Mouse (Mus musculus) forebrain, embryonic 13.5 days (tissue): Measurements from ENCODE around the gene Dctn1. TPM values are rescaled to one million over a fixed set of nuclear protein-coding genes. Genes with fewer than 3 reads are reported as not detected.

Experiments
- ATAC-seq: fragments of 200-750 bp; cut with Nextera tagmentation; 2 replicates; pipeline ENCODE4 v1.8.0; 2017
- H3K27ac ChIP-seq: fragments of 300-500 bp; sonication (generic); 2 replicates; pipeline ENCODE4 v1.5.1; 2015; ENCODE audit warnings: inconsistent platforms, mild to moderate bottlenecking, moderate library complexity
- H3K27me3 ChIP-seq: fragments of 300-500 bp; sonication (generic); 2 replicates; pipeline ENCODE4 v1.6.1; 2015; ENCODE audit warnings: mild to moderate bottlenecking, inconsistent platforms
- H3K36me3 ChIP-seq: fragments of 300-500 bp; sonication (generic); 2 replicates; pipeline ENCODE4 v1.6.1; 2015; ENCODE audit warnings: mild to moderate bottlenecking, inconsistent platforms; ENCODE audit not compliant: poor library complexity, severe bottlenecking
- H3K4me1 ChIP-seq: fragments of 300-500 bp; sonication (generic); 2 replicates; pipeline ENCODE4 v1.6.1; 2015; ENCODE audit warnings: inconsistent platforms
- H3K4me2 ChIP-seq: fragments of 300-500 bp; sonication (generic); 2 replicates; pipeline ENCODE4 v1.6.1; 2015; ENCODE audit warnings: inconsistent platforms, mild to moderate bottlenecking, moderate library complexity
- H3K4me3 ChIP-seq: fragments of 300-500 bp; sonication (generic); 2 replicates; pipeline ENCODE4 v1.5.1; 2015; ENCODE audit warnings: mild to moderate bottlenecking, inconsistent platforms
- H3K9ac ChIP-seq: fragments of 300-500 bp; sonication (generic); 2 replicates; pipeline ENCODE4 v1.6.1; 2015; ENCODE audit warnings: mild to moderate bottlenecking, inconsistent platforms
- H3K9me3 ChIP-seq: fragments of 300-500 bp; sonication (generic); replicated peaks from 2 replicates; pipeline ENCODE4 v1.6.1; 2016; ENCODE audit warnings: inconsistent platforms
- WGBS: fragments of 180-500 bp; shearing (Covaris S2); methylation state at CpG from one replicate; pipeline ENCODE4 v1.1.7; 2015; 5-methylcytosine and 5-hydroxymethylcytosine counted together
- polyA plus RNA-seq: library from polyadenylated mRNA; unstranded; fragments of >200 nt; fragmentation: Nextera tagmentation; extraction: Ambion mirVana; gene quantifications from 2 replicates; pipeline ENCODE4 v1.2.1, GENCODE M21; 2015

The Dctn1 gene
- polyA plus RNA-seq, 1 experiment from 2014 or later = 108 TPM

- no peak for ATAC-seq
- WGBS = 93% methylated on average over 4 of the region's 4 CpGs
- peaks cover 7% of the 10 kb centered on the region; the same call in 1 of the 2 replicates for H3K27me3 ChIP-seq
- no peaks in the 10 kb centered on the region for H3K9me3 ChIP-seq
- H3K4me2 ChIP-seq = no peak overlapping the region
- H3K4me1 ChIP-seq = 0 out of 2 replicates have a peak, but pooled peaks cover 13% of the 10 kb centered on the region
- H3K4me3 ChIP-seq = no peak overlapping the region
- H3K27ac ChIP-seq = no peak overlapping the region
- no peak overlapping the region for H3K9ac ChIP-seq
- H3K36me3 ChIP-seq = no peaks in the 10 kb centered on the region
These were observed 81.0 kb downstream of the Dctn1 start for GRCm38 (mm10) chr6:83246750-83247149.

GRCm38 (mm10) chr6:83247153-83247552 is 81.4 kb downstream of the Dctn1 start:
- H3K9me3 ChIP-seq = no peaks in the 10 kb centered on the region
- no peak overlapping the region for H3K27ac ChIP-seq
- no peak for ATAC-seq
- H3K4me2 ChIP-seq = no peak overlapping the region
- H3K4me3 ChIP-seq = no peak overlapping the region
- H3K27me3 ChIP-seq = peaks cover 7% of the 10 kb centered on the region; the same call in 1 of the 2 replicates
- WGBS = 94% methylated on average over 2 of the region's 2 CpGs
- H3K36me3 ChIP-seq = no peaks in the 10 kb centered on the region
- H3K4me1 ChIP-seq = 0 out of 2 replicates have a peak, but pooled peaks cover 13% of the 10 kb centered on the region
- H3K9ac ChIP-seq = no peak overlapping the region

Other genes with a start within 250 kb of the Dctn1 start
- 5.9 and 7.3 TPM in 2 replicates for gene Sema4f, start 226.2 kb upstream of the Dctn1 start, polyA plus RNA-seq
- gene M1ap, start 219.0 kb upstream of the Dctn1 start, polyA plus RNA-seq = not detected in 2 replicates
- 2.8 and 3.8 TPM in 2 replicates for gene Dok1, start 132.4 kb upstream of the Dctn1 start, polyA plus RNA-seq
- gene Loxl3, start 131.7 kb upstream of the Dctn1 start, polyA plus RNA-seq = 5.4 and 6.2 TPM in 2 replicates
- 144 and 154 TPM in 2 replicates for gene Aup1, start 111.4 kb upstream of the Dctn1 start, polyA plus RNA-seq
- 60.6 and 65.8 TPM in 2 replicates for gene Htra2, start 110.6 kb upstream of the Dctn1 start, polyA plus RNA-seq
- 0.53 and 0.59 TPM in 2 replicates for gene Dqx1, start 108.1 kb upstream of the Dctn1 start, polyA plus RNA-seq
- not detected in 2 replicates for gene Tlx2, start 95.6 kb upstream of the Dctn1 start, polyA plus RNA-seq
- gene Pcgf1, start 88.1 kb upstream of the Dctn1 start, polyA plus RNA-seq = 46.5 and 47.3 TPM in 2 replicates
- 0.46 TPM in 1 of 2 replicates, not detected in the other for gene Lbx2, start 79.6 kb upstream of the Dctn1 start, polyA plus RNA-seq
- 3.5 and 4.0 TPM in 2 replicates for gene Ccdc142, start 64.3 kb upstream of the Dctn1 start, polyA plus RNA-seq
- 2.3 and 2.6 TPM in 2 replicates for gene Gm42688, start 64.3 kb upstream of the Dctn1 start, polyA plus RNA-seq
- 141 and 151 TPM in 2 replicates for gene Mrpl53, start 56.9 kb upstream of the Dctn1 start, polyA plus RNA-seq
- 13.5 and 19.2 TPM in 2 replicates for gene Mogs, start 50.4 kb upstream of the Dctn1 start, polyA plus RNA-seq
- gene Wbp1, start 44.4 kb upstream of the Dctn1 start, polyA plus RNA-seq = 239 and 249 TPM in 2 replicates
- 13.2 and 13.3 TPM in 2 replicates for gene Ino80b, start 40.5 kb upstream of the Dctn1 start, polyA plus RNA-seq
- 10.4 and 10.5 TPM in 2 replicates for gene Rtkn, start 30.5 kb upstream of the Dctn1 start, polyA plus RNA-seq
- 17.5 and 18.4 TPM in 2 replicates for gene Wdr54, start 9.5 kb upstream of the Dctn1 start, polyA plus RNA-seq
- 2.7 and 3.6 TPM in 2 replicates for gene 1700003E16Rik, start 9.5 kb upstream of the Dctn1 start, polyA plus RNA-seq
- gene Slc4a5, start 53.9 kb downstream of the Dctn1 start, polyA plus RNA-seq = 0.34 and 0.62 TPM in 2 replicates
- 29.4 and 32.5 TPM in 2 replicates for gene Mthfd2, start 160.0 kb downstream of the Dctn1 start, polyA plus RNA-seq
- 35.7 and 39.3 TPM in 2 replicates for gene Mob1a, start 160.1 kb downstream of the Dctn1 start, polyA plus RNA-seq
- 92.7 and 103 TPM in 2 replicates for gene Bola3, start 183.2 kb downstream of the Dctn1 start, polyA plus RNA-seq